Mouse (Mus musculus): ENCODE measurements at regions not wholly inside any gene's neighbourhood (a gene's known extent, or its start where the extent isn't known, plus 50 kb on each side); places are given as distances from the start of the nearest gene placed in this dataset.

GRCm38 (mm10) chr9:63087195-63087594, 61.6 kb downstream of the Skor1 start:
- DNase-seq (ENCODE audit: low read depth) = no peak

GRCm38 (mm10) chr9:63086671-63087070, 62.1 kb downstream of the Skor1 start:
- no peak for DNase-seq (ENCODE audit: low read depth)

GRCm38 (mm10) chr9:63082830-63083229, 65.9 kb downstream of the Skor1 start:
- no peak for DNase-seq (ENCODE audit: low read depth)

GRCm38 (mm10) chr9:63082311-63082710, 66.5 kb downstream of the Skor1 start:
- no peak for DNase-seq (ENCODE audit: low read depth)

- no peak for DNase-seq (ENCODE audit: low read depth)
Measured at GRCm38 (mm10) chr9:63080406-63080805, 68.4 kb downstream of the Skor1 start.

- DNase-seq (ENCODE audit: low read depth) = no peak
Measured at GRCm38 (mm10) chr9:63075252-63075651, 73.5 kb downstream of the Skor1 start.

GRCm38 (mm10) chr9:63074803-63075202, 74.0 kb downstream of the Skor1 start:
- no peak for DNase-seq (ENCODE audit: low read depth)

- no peak for DNase-seq (ENCODE audit: low read depth)
Measured at GRCm38 (mm10) chr9:63074023-63074750, 74.6 kb downstream of the Skor1 start.

GRCm38 (mm10) chr9:63071032-63071431, 77.7 kb downstream of the Skor1 start:
- no peak for DNase-seq (ENCODE audit: low read depth)

GRCm38 (mm10) chr9:63069919-63070318, 78.8 kb downstream of the Skor1 start:
- no peak for DNase-seq (ENCODE audit: low read depth)

GRCm38 (mm10) chr9:63067054-63067406, 79.3 kb upstream of the Pias1 start:
- no peak for DNase-seq (ENCODE audit: low read depth)

- no peak for DNase-seq (ENCODE audit: low read depth)
Measured at GRCm38 (mm10) chr9:63066384-63067053, 78.8 kb upstream of the Pias1 start.

GRCm38 (mm10) chr9:63063525-63063924, 75.8 kb upstream of the Pias1 start:
- no peak for DNase-seq (ENCODE audit: low read depth)

GRCm38 (mm10) chr9:63060740-63061139, 73.0 kb upstream of the Pias1 start:
- DNase-seq (ENCODE audit: low read depth) = no peak

- DNase-seq (ENCODE audit: low read depth) = peak; percentile 46
Measured at GRCm38 (mm10) chr9:63059234-63059842, 71.6 kb upstream of the Pias1 start.

- DNase-seq (ENCODE audit: low read depth) = no peak
Measured at GRCm38 (mm10) chr9:63058506-63059233, 70.9 kb upstream of the Pias1 start.

GRCm38 (mm10) chr9:63056695-63057349, 69.1 kb upstream of the Pias1 start:
- DNase-seq (ENCODE audit: low read depth) = no peak

- DNase-seq (ENCODE audit: low read depth) = peak; percentile 20
Measured at GRCm38 (mm10) chr9:63052181-63052580, 64.5 kb upstream of the Pias1 start.

GRCm38 (mm10) chr9:63051631-63052030, 63.9 kb upstream of the Pias1 start:
- no peak for DNase-seq (ENCODE audit: low read depth)

- no peak for DNase-seq (ENCODE audit: low read depth)
Measured at GRCm38 (mm10) chr9:63049290-63049689, 61.6 kb upstream of the Pias1 start.

- DNase-seq (ENCODE audit: low read depth) = no peak
Measured at GRCm38 (mm10) chr9:63046981-63047380, 59.3 kb upstream of the Pias1 start.

GRCm38 (mm10) chr9:63045531-63045930, 57.8 kb upstream of the Pias1 start:
- DNase-seq (ENCODE audit: low read depth) = no peak
